Mouse (Mus musculus): ENCODE results near the gene Ak5.
"Not testable (repeated sequence)": the region's sequence is repeated elsewhere in the genome, so short reads cannot be mapped to it uniquely, and the experiment has no call there.

The Ak5 gene

GRCm38 (mm10) chr3:152668239-152668638 is at the start of gene Ak5:
Gene Ak5, minus strand, starts transcription at chr3:152668360.
- DNase-seq: no peak

- DNase-seq: peak; percentile 97
Measured at GRCm38 (mm10) chr3:152713991-152714902, 46.1 kb upstream of the Ak5 start, which contains the start of gene Pigk. Gene Pigk, plus strand, starts transcription at chr3:152714100.

- DNase-seq: no peak
Measured at GRCm38 (mm10) chr3:152712957-152713356, 44.8 kb upstream of the Ak5 start.

GRCm38 (mm10) chr3:152709936-152710335 is 41.8 kb upstream of the Ak5 start:
- DNase-seq: no peak

GRCm38 (mm10) chr3:152707321-152707823 is 39.2 kb upstream of the Ak5 start:
- DNase-seq: no peak

- DNase-seq: no peak
Measured at GRCm38 (mm10) chr3:152706901-152707300, 38.7 kb upstream of the Ak5 start.

GRCm38 (mm10) chr3:152705826-152706225 is 37.7 kb upstream of the Ak5 start:
- no peak for DNase-seq

- no peak for DNase-seq
Measured at GRCm38 (mm10) chr3:152702274-152702843, 34.2 kb upstream of the Ak5 start.

- DNase-seq: not testable (repeated sequence)
Measured at GRCm38 (mm10) chr3:152701536-152701935, 33.4 kb upstream of the Ak5 start.

- DNase-seq: no peak
Measured at GRCm38 (mm10) chr3:152699261-152699660, 31.1 kb upstream of the Ak5 start.

- DNase-seq: no peak
Measured at GRCm38 (mm10) chr3:152698017-152698416, 29.9 kb upstream of the Ak5 start.

GRCm38 (mm10) chr3:152694950-152695349 is 26.8 kb upstream of the Ak5 start:
- no peak for DNase-seq

GRCm38 (mm10) chr3:152689105-152689504 is 20.9 kb upstream of the Ak5 start:
- DNase-seq: no peak

GRCm38 (mm10) chr3:152688532-152688931 is 20.4 kb upstream of the Ak5 start:
- no peak for DNase-seq

- no peak for DNase-seq
Measured at GRCm38 (mm10) chr3:152674663-152675062, 6.5 kb upstream of the Ak5 start.

GRCm38 (mm10) chr3:152669783-152670182 is 1.6 kb upstream of the Ak5 start:
- no peak for DNase-seq

- DNase-seq: no peak
Measured at GRCm38 (mm10) chr3:152668793-152669192, 633 bp upstream of the Ak5 start.

GRCm38 (mm10) chr3:152667356-152668211 is 576 bp downstream of the Ak5 start:
- peak; percentile 24 for DNase-seq

- no peak for DNase-seq
Measured at GRCm38 (mm10) chr3:152666991-152667355, 1.2 kb downstream of the Ak5 start.

GRCm38 (mm10) chr3:152658592-152658991 is 9.6 kb downstream of the Ak5 start:
- no peak for DNase-seq

GRCm38 (mm10) chr3:152651991-152652390 is 16.2 kb downstream of the Ak5 start:
- DNase-seq: no peak

GRCm38 (mm10) chr3:152644610-152645009 is 23.6 kb downstream of the Ak5 start:
- DNase-seq: no peak
